Mouse (Mus musculus) ES-Bruce4 (cell line): Measurements from ENCODE around the gene Ints14. TPM values are rescaled to one million over a fixed set of nuclear protein-coding genes. Genes with fewer than 3 reads are reported as not detected.
"Not testable (repeated sequence)": the region's sequence is repeated elsewhere in the genome, so short reads cannot be mapped to it uniquely, and the experiment has no call there.

Experiments used
- H3K27ac ChIP-seq: 2 replicates; pipeline ENCODE4 v1.5.1; 2012; ENCODE audit warnings: low read length, inconsistent platforms; ENCODE audit not compliant: insufficient read depth
- H3K27me3 ChIP-seq: 2 replicates; pipeline ENCODE4 v1.6.1; 2012; ENCODE audit warnings: mild to moderate bottlenecking, low read length, inconsistent platforms; ENCODE audit not compliant: control insufficient read depth, poor library complexity, insufficient read depth, severe bottlenecking
- H3K36me3 ChIP-seq: 2 replicates; pipeline ENCODE4 v1.6.1; 2012; ENCODE audit warnings: inconsistent platforms, mild to moderate bottlenecking, low read length, moderate library complexity; ENCODE audit not compliant: control insufficient read depth, poor library complexity, insufficient read depth, severe bottlenecking
- H3K4me1 ChIP-seq: one replicate; pipeline ENCODE4 v1.8.1; 2011; ENCODE audit warnings: low read length; ENCODE audit not compliant: control insufficient read depth, insufficient read depth
- H3K4me3 ChIP-seq: 2 replicates; pipeline ENCODE4 v1.5.1; 2011; ENCODE audit warnings: low read depth, mild to moderate bottlenecking, low read length
- H3K9ac ChIP-seq: 2 replicates; pipeline ENCODE4 v1.6.1; 2012; ENCODE audit warnings: low read depth, mild to moderate bottlenecking, inconsistent platforms; ENCODE audit not compliant: poor library complexity, severe bottlenecking
- H3K9me3 ChIP-seq: replicated peaks from 2 replicates; pipeline ENCODE4 v1.6.1; 2012; ENCODE audit warnings: mild to moderate bottlenecking, low read length, inconsistent platforms; ENCODE audit not compliant: control insufficient read depth, poor library complexity, insufficient read depth, severe bottlenecking
- CTCF ChIP-seq: IDR thresholded peaks from one replicate; pipeline ENCODE4 v1.8.1; 2011; ENCODE audit warnings: low read depth, low read length
- EP300 ChIP-seq: IDR thresholded peaks from 2 replicates; pipeline ENCODE4 v1.6.1; 2011; ENCODE audit warnings: low read depth, low read length; ENCODE audit not compliant: insufficient read depth
- POLR2A ChIP-seq: IDR thresholded peaks from one replicate; pipeline ENCODE4 v1.8.1; 2011; ENCODE audit warnings: low read length; ENCODE audit not compliant: insufficient read depth
- polyA plus RNA-seq: library from polyadenylated mRNA; stranded (reverse); fragments of >200 nt; gene quantifications from 2 replicates; pipeline ENCODE4 v1.2.4, GENCODE M21; 2011; ENCODE audit warnings: low read depth; ENCODE audit not compliant: missing spikeins, insufficient read depth, insufficient read length

Gene Ints14
- polyA plus RNA-seq, 1 experiment, result 26.3 TPM

- Histone ChIP-seq H3K4me1 (no peaks in the 10 kb centered on the region), H3K4me3 (no peak overlapping the region), H3K27ac (no peak overlapping the region), H3K27me3 (no peaks in the 10 kb centered on the region), H3K36me3 (no peaks in the 10 kb centered on the region), H3K9me3 (no peaks in the 10 kb centered on the region), H3K9ac (no peak overlapping the region)
- TF ChIP-seq EP300 (no peak), POLR2A (no peak), CTCF (no peak)
These were observed 62.0 kb downstream of the Ints14 start for GRCm38 (mm10) chr9:65022580-65023135.

GRCm38 (mm10) chr9:65023447-65023846, 62.7 kb downstream of the Ints14 start:
- Histone ChIP-seq H3K9ac (no peak overlapping the region), H3K9me3 (no peaks in the 10 kb centered on the region), H3K4me1 (no peaks in the 10 kb centered on the region), H3K27me3 (no peaks in the 10 kb centered on the region), H3K27ac (no peak overlapping the region), H3K4me3 (no peak overlapping the region), H3K36me3 (no peaks in the 10 kb centered on the region)
- TF ChIP-seq CTCF (no peak), POLR2A (no peak)

GRCm38 (mm10) chr9:65027241-65027640, 66.5 kb downstream of the Ints14 start:
- TF ChIP-seq POLR2A (no peak), EP300 (no peak), CTCF (no peak)
- Histone ChIP-seq H3K36me3 (no peaks in the 10 kb centered on the region), H3K9ac (no peak overlapping the region), H3K27me3 (no peaks in the 10 kb centered on the region), H3K27ac (no peak overlapping the region), H3K9me3 (no peaks in the 10 kb centered on the region), H3K4me1 (no peaks in the 10 kb centered on the region), H3K4me3 (no peak overlapping the region)

- Histone ChIP-seq H3K27me3 (no peaks in the 10 kb centered on the region), H3K9ac (no peak overlapping the region), H3K9me3 (no peaks in the 10 kb centered on the region), H3K4me3 (no peak overlapping the region), H3K27ac (no peak overlapping the region), H3K36me3 (no peaks in the 10 kb centered on the region), H3K4me1 (no peaks in the 10 kb centered on the region)
- no peak for TF ChIP-seq EP300
- no peak for TF ChIP-seq CTCF
- TF ChIP-seq POLR2A, result no peak
These were observed 67.6 kb downstream of the Ints14 start for GRCm38 (mm10) chr9:65028313-65028712.

- not testable (repeated sequence) for H3K9ac ChIP-seq, H3K4me1 ChIP-seq, H3K36me3 ChIP-seq, H3K9me3 ChIP-seq, H3K27me3 ChIP-seq, H3K4me3 ChIP-seq, H3K27ac ChIP-seq
These were observed 70.7 kb downstream of the Ints14 start for GRCm38 (mm10) chr9:65031355-65031754.

- H3K27ac ChIP-seq, result no peak overlapping the region
- peak overlapping the region; percentile 41; the same call in 1 of the 2 replicates for H3K4me3 ChIP-seq
- H3K9me3 ChIP-seq, result no peaks in the 10 kb centered on the region
- H3K4me1 ChIP-seq, result no peaks in the 10 kb centered on the region
- TF ChIP-seq POLR2A (no peak), CTCF (no peak), EP300 (no peak)
- H3K9ac ChIP-seq, result 0 out of 2 replicates have a peak overlapping the region, but pooled peaks have one; percentile 78
- H3K27me3 ChIP-seq, result no peaks in the 10 kb centered on the region
- H3K36me3 ChIP-seq, result peaks cover 3% of the 10 kb centered on the region
These were observed 71.2 kb downstream of the Ints14 start for GRCm38 (mm10) chr9:65031894-65032268.
